Mouse (Mus musculus): ENCODE data around the gene Inpp5f. TPM values are rescaled to one million over a fixed set of nuclear protein-coding genes. Genes with fewer than 3 reads are reported as not detected.
"Not testable (repeated sequence)": the region's sequence is repeated elsewhere in the genome, so short reads cannot be mapped to it uniquely, and the experiment has no call there.

Inpp5f gene
- polyA plus RNA-seq, 1 experiment, result 14.7 TPM

DNA sequence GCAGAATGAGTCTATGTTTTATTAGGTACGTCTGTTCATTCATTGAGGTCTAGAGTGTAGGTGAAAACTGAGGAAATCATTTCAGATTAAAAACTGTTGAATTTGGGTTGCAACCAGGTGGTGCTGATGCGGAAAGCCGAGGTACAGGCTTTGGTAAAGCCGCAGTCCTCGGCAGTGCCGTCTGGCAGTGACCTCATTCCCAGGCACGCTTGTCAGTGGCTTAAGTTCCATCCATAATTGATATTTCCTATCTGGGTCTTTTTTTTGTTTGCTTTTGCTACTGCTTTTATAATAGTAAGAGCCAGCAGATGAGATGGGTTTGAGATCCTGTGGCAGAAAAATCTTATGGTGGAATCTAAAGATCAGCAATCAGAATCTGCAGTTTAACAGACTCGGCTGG lies 78.2 kb downstream of the Inpp5f start:
- no peak overlapping the region for H3K4me3 ChIP-seq (replicated peaks; ENCODE audit: control insufficient read depth, low read depth, low read length)
- no peaks in the 10 kb centered on the region; the same call in 1 of the 2 replicates for H3K4me1 ChIP-seq (ENCODE audit: control insufficient read depth, insufficient read depth, low read length)
- no peak overlapping the region for H3K27ac ChIP-seq (ENCODE audit: control insufficient read depth, insufficient read depth, low read depth, low read length, poor library complexity)
- TF ChIP-seq CTCF (IDR thresholded peaks at IDR 0.05; ENCODE audit: control insufficient read depth, insufficient read depth, low read length) (no peak), POLR2A (IDR thresholded peaks at IDR 0.05; ENCODE audit: borderline replicate concordance, control insufficient read depth, low read depth, low read length) (no peak)
- WGBS, result 86% methylated on average over 8 of the region's 8 CpGs

DNA sequence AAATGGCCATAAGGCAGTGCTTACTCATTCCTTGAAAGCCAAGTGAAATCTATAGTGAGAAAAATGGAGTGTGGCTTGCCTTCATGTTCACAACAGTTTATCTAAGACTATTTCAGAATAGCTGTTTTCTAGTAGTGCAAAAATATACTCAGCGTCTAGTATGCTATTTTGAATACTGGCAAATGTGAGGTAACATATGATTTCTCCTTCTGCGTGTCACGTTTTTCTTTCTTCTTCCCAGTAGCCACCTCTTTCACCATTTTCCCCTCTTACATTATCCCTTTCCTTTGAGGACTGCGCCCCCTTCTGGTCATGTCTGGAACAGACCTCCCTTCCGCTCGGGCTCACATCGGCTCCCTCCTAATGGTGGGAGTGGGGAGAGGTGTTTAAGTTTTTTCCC lies 78.9 kb downstream of the Inpp5f start:
- 1% methylated on average over 7 of the region's 7 CpGs for WGBS
- no peaks in the 10 kb centered on the region; the same call in 1 of the 2 replicates for H3K4me1 ChIP-seq (ENCODE audit: control insufficient read depth, insufficient read depth, low read length)
- TF ChIP-seq POLR2A (IDR thresholded peaks at IDR 0.05; ENCODE audit: borderline replicate concordance, control insufficient read depth, low read depth, low read length) (no peak), CTCF (IDR thresholded peaks at IDR 0.05; ENCODE audit: control insufficient read depth, insufficient read depth, low read length) (peak; percentile 87)
- no peak overlapping the region for H3K27ac ChIP-seq (ENCODE audit: control insufficient read depth, insufficient read depth, low read depth, low read length, poor library complexity)
- H3K4me3 ChIP-seq (replicated peaks; ENCODE audit: control insufficient read depth, low read depth, low read length), result no peak overlapping the region

- Histone ChIP-seq H3K4me1 (ENCODE audit: control insufficient read depth, insufficient read depth, low read length) (no peaks in the 10 kb centered on the region; the same call in 1 of the 2 replicates), H3K4me3 (replicated peaks; ENCODE audit: control insufficient read depth, low read depth, low read length) (no peak overlapping the region), H3K27ac (ENCODE audit: control insufficient read depth, insufficient read depth, low read depth, low read length, poor library complexity) (no peak overlapping the region)
- no peak for TF ChIP-seq CTCF (IDR thresholded peaks at IDR 0.05; ENCODE audit: control insufficient read depth, insufficient read depth, low read length)
- no peak for TF ChIP-seq POLR2A (IDR thresholded peaks at IDR 0.05; ENCODE audit: borderline replicate concordance, control insufficient read depth, low read depth, low read length)
- 73% methylated on average over 7 of the region's 7 CpGs for WGBS
Measured at GRCm38 (mm10) chr7:128690796-128691195, 79.7 kb downstream of the Inpp5f start.

DNA sequence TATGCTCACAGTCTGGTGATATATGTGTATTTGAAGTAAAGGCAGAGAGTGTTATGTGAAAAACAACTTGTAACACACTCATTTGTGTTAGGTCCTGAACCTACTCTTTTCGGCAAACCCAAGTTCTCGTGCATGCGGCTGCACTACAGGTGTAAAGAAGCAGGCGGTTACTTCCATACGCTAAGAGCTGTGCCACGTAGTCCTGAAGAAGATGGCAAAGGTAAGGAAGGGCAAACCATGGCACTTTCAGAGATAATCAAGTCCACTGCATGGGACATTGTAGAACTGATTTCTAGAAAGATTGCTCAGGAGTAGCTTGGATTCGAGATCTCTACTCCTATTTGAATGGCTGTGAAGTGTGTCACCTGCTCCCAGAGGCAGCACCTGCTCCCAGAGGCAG lies 81.0 kb downstream of the Inpp5f start:
- 86% methylated on average over 7 of the region's 7 CpGs for WGBS
- H3K4me1 ChIP-seq (ENCODE audit: control insufficient read depth, insufficient read depth, low read length), result no peaks in the 10 kb centered on the region; the same call in 1 of the 2 replicates

DNA sequence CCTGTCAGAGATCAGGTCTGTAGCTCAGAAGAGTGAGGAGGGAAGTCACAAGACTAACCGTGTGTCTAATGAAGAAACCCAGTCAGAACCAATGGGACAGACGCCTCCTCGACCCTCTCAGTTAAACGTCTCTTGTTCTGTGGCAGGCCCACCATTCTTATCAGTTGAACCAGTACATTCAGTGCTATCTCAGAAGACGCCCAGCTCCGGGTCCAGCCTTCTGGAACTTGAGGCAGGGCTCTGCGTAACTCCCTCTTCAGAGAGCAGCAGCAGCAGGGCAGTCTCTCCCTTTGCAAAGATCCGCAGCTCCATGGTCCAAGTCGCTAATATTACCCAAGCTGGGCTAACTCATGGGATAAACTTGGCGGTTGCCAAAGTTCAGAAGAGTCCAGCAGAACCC lies 83.7 kb downstream of the Inpp5f start:
- H3K4me3 ChIP-seq (replicated peaks; ENCODE audit: control insufficient read depth, low read depth, low read length), result no peak overlapping the region
- no peak overlapping the region for H3K27ac ChIP-seq (ENCODE audit: control insufficient read depth, insufficient read depth, low read depth, low read length, poor library complexity)
- 70% methylated on average over 10 of the region's 10 CpGs for WGBS
- no peak for TF ChIP-seq CTCF (IDR thresholded peaks at IDR 0.05; ENCODE audit: control insufficient read depth, insufficient read depth, low read length)
- no peaks in the 10 kb centered on the region for H3K4me1 ChIP-seq (ENCODE audit: control insufficient read depth, insufficient read depth, low read length)

More for the DNA sequence above, 81.0 kb downstream of the Inpp5f start:
- Histone ChIP-seq H3K27ac (ENCODE audit: control insufficient read depth, insufficient read depth, low read depth, low read length, poor library complexity) (no peak overlapping the region), H3K4me3 (replicated peaks; ENCODE audit: control insufficient read depth, low read depth, low read length) (no peak overlapping the region)
- TF ChIP-seq POLR2A (IDR thresholded peaks at IDR 0.05; ENCODE audit: borderline replicate concordance, control insufficient read depth, low read depth, low read length), result no peak
- no peak for TF ChIP-seq CTCF (IDR thresholded peaks at IDR 0.05; ENCODE audit: control insufficient read depth, insufficient read depth, low read length)

DNA sequence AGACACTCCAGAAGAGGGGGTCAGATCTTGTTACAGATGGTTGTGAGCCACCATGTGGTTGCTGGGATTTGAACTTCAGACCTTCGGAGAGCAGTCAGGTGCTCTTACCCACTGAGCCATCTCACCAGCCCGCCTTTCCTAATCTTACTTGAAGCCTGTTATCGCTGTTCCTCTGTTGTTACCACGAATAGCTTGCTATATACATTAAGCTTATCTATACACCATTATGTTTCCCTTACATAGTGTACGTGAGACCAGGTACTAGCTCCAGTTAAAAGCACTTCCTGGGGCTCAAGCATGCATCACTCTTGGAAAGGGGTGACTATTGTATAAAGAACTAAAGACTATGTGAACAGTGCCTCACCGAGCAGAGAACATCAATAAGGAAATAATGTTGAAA lies 88.8 kb downstream of the Inpp5f start:
- H3K4me1 ChIP-seq (ENCODE audit: control insufficient read depth, insufficient read depth, low read length); H3K27ac ChIP-seq (ENCODE audit: control insufficient read depth, insufficient read depth, low read depth, low read length, poor library complexity); H3K4me3 ChIP-seq (replicated peaks; ENCODE audit: control insufficient read depth, low read depth, low read length): not testable (repeated sequence)
- 77% methylated on average over 6 of the region's 6 CpGs for WGBS

GRCm38 (mm10) chr7:128705735-128706134 lies 94.6 kb downstream of the Inpp5f start:
- H3K27ac ChIP-seq (ENCODE audit: control insufficient read depth, insufficient read depth, low read depth, low read length, poor library complexity), result no peak overlapping the region
- 29% methylated on average over 4 of the region's 4 CpGs for WGBS
- TF ChIP-seq POLR2A (IDR thresholded peaks at IDR 0.05; ENCODE audit: borderline replicate concordance, control insufficient read depth, low read depth, low read length), result no peak
- TF ChIP-seq CTCF (IDR thresholded peaks at IDR 0.05; ENCODE audit: control insufficient read depth, insufficient read depth, low read length), result peak; percentile 96
- no peaks in the 10 kb centered on the region for H3K4me1 ChIP-seq (ENCODE audit: control insufficient read depth, insufficient read depth, low read length)
- H3K4me3 ChIP-seq (replicated peaks; ENCODE audit: control insufficient read depth, low read depth, low read length), result no peak overlapping the region

DNA sequence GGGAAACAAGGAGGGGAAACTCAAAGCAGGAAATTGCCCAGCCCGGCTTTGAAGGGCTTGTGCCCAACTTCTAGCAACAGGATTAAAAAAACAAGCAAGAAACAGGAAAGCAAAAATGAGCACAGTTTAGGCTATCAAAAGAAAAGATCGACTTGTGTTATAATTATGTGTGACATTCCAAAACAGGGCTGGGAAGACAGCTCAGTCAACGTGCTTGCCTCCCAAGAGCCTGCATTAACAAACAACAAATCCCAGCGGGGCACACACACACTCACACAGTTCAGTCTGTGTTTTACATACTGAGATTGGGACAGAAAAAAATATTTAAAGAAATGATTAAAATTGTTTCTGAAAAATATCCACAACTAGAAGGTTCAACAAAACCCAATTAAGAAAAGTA lies 106.9 kb downstream of the Inpp5f start:
- TF ChIP-seq CTCF (IDR thresholded peaks at IDR 0.05; ENCODE audit: control insufficient read depth, insufficient read depth, low read length) (no peak), POLR2A (IDR thresholded peaks at IDR 0.05; ENCODE audit: borderline replicate concordance, control insufficient read depth, low read depth, low read length) (no peak)
- WGBS, result 70% methylated on average over 4 of the region's 4 CpGs
- Histone ChIP-seq H3K4me3 (replicated peaks; ENCODE audit: control insufficient read depth, low read depth, low read length) (no peak overlapping the region), H3K4me1 (ENCODE audit: control insufficient read depth, insufficient read depth, low read length) (no peaks in the 10 kb centered on the region), H3K27ac (ENCODE audit: control insufficient read depth, insufficient read depth, low read depth, low read length, poor library complexity) (no peak overlapping the region)

- no peak overlapping the region for H3K27ac ChIP-seq (ENCODE audit: control insufficient read depth, insufficient read depth, low read depth, low read length, poor library complexity)
- no peak for TF ChIP-seq POLR2A (IDR thresholded peaks at IDR 0.05; ENCODE audit: borderline replicate concordance, control insufficient read depth, low read depth, low read length)
- TF ChIP-seq CTCF (IDR thresholded peaks at IDR 0.05; ENCODE audit: control insufficient read depth, insufficient read depth, low read length), result no peak
- peaks cover 4% of the 10 kb centered on the region; the same call in 1 of the 2 replicates for H3K4me1 ChIP-seq (ENCODE audit: control insufficient read depth, insufficient read depth, low read length)
- no peak overlapping the region for H3K4me3 ChIP-seq (replicated peaks; ENCODE audit: control insufficient read depth, low read depth, low read length)
- 10% methylated on average over 4 of the region's 4 CpGs for WGBS
Measured at GRCm38 (mm10) chr7:128724761-128725160, 113.6 kb downstream of the Inpp5f start.

Data from bone marrow, adult 2 months (tissue).